Mouse (Mus musculus): ENCODE measurements at regions not wholly inside any gene's neighbourhood (a gene's known extent, or its start where the extent isn't known, plus 50 kb on each side); places are given as distances from the start of the nearest gene placed in this dataset.
A peak's percentile ranks its signal among the peaks of the same experiment; 100 is the strongest.

GRCm38 (mm10) chr3:47498016-47498415 lies 1050.0 kb upstream of the Pabpc4l start:
- Histone ChIP-seq H3K27me3 (no peaks in the 10 kb centered on the region), H3K9me3 (no peaks in the 10 kb centered on the region)
- 50% methylated on average over 2 of the region's 2 CpGs for WGBS

GRCm38 (mm10) chr3:47471286-47471685 lies 1023.3 kb upstream of the Pabpc4l start:
- Histone ChIP-seq H3K9me3 (no peaks in the 10 kb centered on the region), H3K4me2 (replicated peaks) (no peak overlapping the region), H3K4me1 (no peaks in the 10 kb centered on the region), H3K27me3 (no peaks in the 10 kb centered on the region), H3K4me3 (no peak overlapping the region), H3K36me3 (no peaks in the 10 kb centered on the region), H3K27ac (replicated peaks) (no peak overlapping the region), H3K9ac (replicated peaks) (no peak overlapping the region)
- 84% methylated on average over 1 of the region's 1 CpGs for WGBS
- no peak for ATAC-seq (ENCODE audit: low FRiP score, low read depth)

More at GRCm38 (mm10) chr3:47498016-47498415, 1050.0 kb upstream of the Pabpc4l start:
- no peaks in the 10 kb centered on the region for H3K36me3 ChIP-seq
- no peak overlapping the region for H3K4me3 ChIP-seq
- H3K27ac ChIP-seq (replicated peaks): no peak overlapping the region
- no peak for ATAC-seq (ENCODE audit: low FRiP score, low read depth)
- H3K4me1 ChIP-seq: no peaks in the 10 kb centered on the region
- no peak overlapping the region for H3K4me2 ChIP-seq (replicated peaks)
- H3K9ac ChIP-seq (replicated peaks): no peak overlapping the region

GRCm38 (mm10) chr3:47469860-47470259 lies 1021.8 kb upstream of the Pabpc4l start:
- Histone ChIP-seq H3K27ac (replicated peaks) (no peak overlapping the region), H3K27me3 (no peaks in the 10 kb centered on the region), H3K9me3 (no peaks in the 10 kb centered on the region), H3K4me2 (replicated peaks) (no peak overlapping the region), H3K4me1 (no peaks in the 10 kb centered on the region), H3K4me3 (no peak overlapping the region), H3K9ac (replicated peaks) (no peak overlapping the region), H3K36me3 (no peaks in the 10 kb centered on the region)
- no peak for ATAC-seq (ENCODE audit: low FRiP score, low read depth)
- WGBS: 48% methylated on average over 2 of the region's 2 CpGs

DNA sequence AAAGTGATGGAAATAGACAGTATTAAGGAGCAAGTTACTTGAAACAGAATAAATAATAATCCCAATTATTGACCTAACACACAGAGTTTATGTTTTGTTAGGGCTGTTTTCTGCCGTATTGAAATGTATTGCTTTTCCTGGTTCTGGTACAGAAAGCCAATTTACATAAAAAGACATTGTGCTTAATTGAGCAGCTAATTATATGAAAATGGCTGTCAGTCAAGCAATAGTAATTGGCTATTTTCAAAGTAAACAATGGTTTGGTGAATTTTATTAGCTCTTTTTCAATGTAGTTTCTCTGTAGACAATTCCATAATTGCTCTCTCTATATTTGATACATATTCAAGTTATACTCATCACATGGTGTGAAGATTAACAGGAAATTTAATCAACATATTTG lies 1015.5 kb upstream of the Pabpc4l start:
- no peak for ATAC-seq (ENCODE audit: low FRiP score, low read depth)

DNA sequence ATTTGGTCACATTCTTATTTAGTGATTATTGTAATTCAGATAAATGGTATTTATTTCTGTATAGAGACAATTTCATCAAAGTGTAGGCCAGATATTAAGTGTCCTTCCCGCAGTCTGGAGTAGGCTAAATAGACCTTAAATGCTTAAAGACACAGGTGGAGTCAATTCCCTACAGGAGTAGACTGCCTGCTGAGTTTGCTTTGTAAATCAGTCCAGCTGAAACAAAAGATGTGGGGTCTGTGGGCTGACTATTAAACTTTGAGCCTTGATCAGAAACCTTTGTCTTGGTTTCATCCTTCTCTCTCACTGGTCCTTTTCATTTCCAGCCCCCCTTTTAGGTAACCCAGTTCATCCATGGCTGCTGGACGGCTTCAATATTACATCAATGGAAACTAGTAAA lies 1002.0 kb upstream of the Pabpc4l start:
- H3K4me3 ChIP-seq: no peak overlapping the region
- ATAC-seq (ENCODE audit: low FRiP score, low read depth): no peak
- 62% methylated on average over 2 of the region's 2 CpGs for WGBS
- no peak overlapping the region for H3K4me2 ChIP-seq (replicated peaks)
- H3K9me3 ChIP-seq: no peaks in the 10 kb centered on the region
- H3K27ac ChIP-seq (replicated peaks): no peak overlapping the region
- no peak overlapping the region for H3K9ac ChIP-seq (replicated peaks)
- H3K4me1 ChIP-seq: no peaks in the 10 kb centered on the region
- H3K36me3 ChIP-seq: no peaks in the 10 kb centered on the region
- no peaks in the 10 kb centered on the region for H3K27me3 ChIP-seq

More for the DNA sequence above, 1015.5 kb upstream of the Pabpc4l start:
- Histone ChIP-seq H3K36me3 (no peaks in the 10 kb centered on the region), H3K9ac (replicated peaks) (no peak overlapping the region), H3K27me3 (no peaks in the 10 kb centered on the region), H3K4me1 (no peaks in the 10 kb centered on the region), H3K4me2 (replicated peaks) (no peak overlapping the region), H3K27ac (replicated peaks) (no peak overlapping the region), H3K4me3 (no peak overlapping the region), H3K9me3 (no peaks in the 10 kb centered on the region)
- WGBS: 66% methylated on average over 1 of the region's 1 CpGs

DNA sequence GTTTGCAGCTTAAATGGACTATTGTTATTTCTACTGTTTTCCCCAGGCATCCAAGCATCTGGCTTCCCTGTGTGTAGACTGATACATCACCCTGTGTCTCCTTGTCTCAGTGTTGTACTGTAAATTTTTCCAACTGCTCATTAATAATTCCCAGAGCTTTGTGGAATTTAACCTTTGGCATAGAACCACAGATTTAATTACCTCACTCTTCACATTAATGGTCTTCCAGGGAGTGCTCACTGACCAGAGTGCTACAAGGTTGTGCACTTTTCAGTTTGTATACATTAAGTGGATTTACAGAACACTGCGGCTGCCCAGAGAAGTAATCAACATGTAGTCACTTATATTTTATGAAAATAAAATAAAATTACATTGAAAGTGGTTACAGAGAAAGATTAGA lies 992.4 kb upstream of the Pabpc4l start:
- H3K36me3 ChIP-seq: no peaks in the 10 kb centered on the region
- no peaks in the 10 kb centered on the region for H3K9me3 ChIP-seq
- H3K27me3 ChIP-seq: no peaks in the 10 kb centered on the region
- no peaks in the 10 kb centered on the region for H3K4me1 ChIP-seq
- no peak overlapping the region for H3K9ac ChIP-seq (replicated peaks)
- no peak overlapping the region for H3K4me2 ChIP-seq (replicated peaks)
- H3K27ac ChIP-seq (replicated peaks): no peak overlapping the region
- no peak overlapping the region for H3K4me3 ChIP-seq
- no peak for ATAC-seq (ENCODE audit: low FRiP score, low read depth)
- 82% methylated on average over 1 of the region's 1 CpGs for WGBS

DNA sequence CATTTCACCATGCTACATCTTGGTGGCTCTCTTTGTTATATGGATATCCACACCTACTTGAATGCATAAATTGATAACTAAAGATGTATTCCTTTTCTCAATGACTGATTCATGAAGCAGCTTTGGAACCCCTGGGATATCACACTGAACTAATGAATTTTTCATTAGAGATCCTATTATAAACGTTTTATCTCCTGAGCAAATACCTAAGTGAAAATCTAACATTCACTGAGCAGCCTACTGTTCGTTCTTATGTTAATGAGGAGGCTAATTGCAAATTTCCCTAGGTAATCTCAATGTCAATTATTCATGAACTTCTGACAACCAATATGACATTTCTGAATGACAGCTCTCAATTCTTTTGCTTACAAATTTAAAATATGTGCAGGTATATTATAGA lies 987.5 kb upstream of the Pabpc4l start:
- 34% methylated on average over 2 of the region's 2 CpGs for WGBS
- no peaks in the 10 kb centered on the region for H3K27me3 ChIP-seq
- H3K4me1 ChIP-seq: no peaks in the 10 kb centered on the region
- no peak overlapping the region for H3K9ac ChIP-seq (replicated peaks)
- ATAC-seq (ENCODE audit: low FRiP score, low read depth): peak; percentile 48; the same call in 1 of the 2 replicates
- no peak overlapping the region for H3K4me3 ChIP-seq
- H3K9me3 ChIP-seq: no peaks in the 10 kb centered on the region
- no peak overlapping the region for H3K4me2 ChIP-seq (replicated peaks)
- no peaks in the 10 kb centered on the region for H3K36me3 ChIP-seq
- no peak overlapping the region for H3K27ac ChIP-seq (replicated peaks)

- H3K4me3 ChIP-seq: no peak overlapping the region
- no peak overlapping the region for H3K9ac ChIP-seq (replicated peaks)
- H3K27me3 ChIP-seq: no peaks in the 10 kb centered on the region
- no peak overlapping the region for H3K4me2 ChIP-seq (replicated peaks)
- no peak for ATAC-seq (ENCODE audit: low FRiP score, low read depth)
- H3K27ac ChIP-seq (replicated peaks): no peak overlapping the region
- WGBS: 79% methylated on average over 1 of the region's 1 CpGs
- H3K9me3 ChIP-seq: no peaks in the 10 kb centered on the region
- H3K4me1 ChIP-seq: no peaks in the 10 kb centered on the region
- H3K36me3 ChIP-seq: no peaks in the 10 kb centered on the region
These were observed 976.5 kb upstream of the Pabpc4l start for GRCm38 (mm10) chr3:47424532-47424931.
